Mouse (Mus musculus) testis, adult 2 months (tissue): Measurements from ENCODE around the gene Clec3b.

Experiments used
- CTCF ChIP-seq: fragments of 200-500 bp; IDR thresholded peaks from 2 replicates; pipeline ENCODE4 v1.5.1; 2012; ENCODE audit warnings: low read depth, mild to moderate bottlenecking, inconsistent platforms, low read length, moderate library complexity; ENCODE audit not compliant: control insufficient read depth, insufficient read depth, insufficient replicate concordance
- POLR2A ChIP-seq: fragments of 200-500 bp; IDR thresholded peaks from 2 replicates; pipeline ENCODE4 v1.6.1; 2012; ENCODE audit warnings: low read depth, mild to moderate bottlenecking, inconsistent platforms, low read length, moderate library complexity; ENCODE audit not compliant: control insufficient read depth

- TF ChIP-seq CTCF (peak; percentile 35; the same call in 1 of the 2 replicates), POLR2A (no peak)
Measured at GRCm38 (mm10) chr9:123123571-123124412, 27.0 kb upstream of the Clec3b start.
